Mouse (Mus musculus) brain, embryonic 14.5 days (tissue): ENCODE results near the gene Lrrfip2. TPM values are rescaled to one million over a fixed set of nuclear protein-coding genes. Genes with fewer than 3 reads are reported as not detected.

Source experiments
- DNase-seq: peaks from one replicate; pipeline ENCODE4 v3.0.0-alpha.2; 2011; ENCODE audit warnings: low read depth
- CTCF ChIP-seq: fragments of 200-500 bp; IDR thresholded peaks from 2 replicates; pipeline ENCODE4 v1.5.1; 2012; ENCODE audit warnings: inconsistent platforms, mild to moderate bottlenecking, moderate library complexity, borderline replicate concordance; ENCODE audit not compliant: insufficient read depth, insufficient read length; ENCODE audit errors: extremely low read depth
- POLR2A ChIP-seq: fragments of 200-500 bp; IDR thresholded peaks from 2 replicates; pipeline ENCODE4 v1.6.1; 2012; ENCODE audit warnings: mild to moderate bottlenecking, inconsistent platforms, borderline replicate concordance; ENCODE audit not compliant: poor library complexity, insufficient read depth, insufficient read length, severe bottlenecking; ENCODE audit errors: extremely low read depth
- polyA plus RNA-seq: library from polyadenylated mRNA; depleted of rRNA; stranded (reverse); fragments of >200 nt; gene quantifications from 2 replicates; pipeline ENCODE4 v1.2.3, GENCODE M21; 2012; rRNA removed

The Lrrfip2 gene
- 32.9 and 41.3 TPM in 2 replicates for polyA plus RNA-seq

GRCm38 (mm10) chr9:111117126-111117642, at the start of gene Lrrfip2:
TSS of gene Lrrfip2 (plus strand) at chr9:111117592.
- DNase-seq = no peak
- TF ChIP-seq POLR2A = no peak
- no peak for TF ChIP-seq CTCF

GRCm38 (mm10) chr9:111070546-111070961, 46.8 kb upstream of the Lrrfip2 start:
- peak; percentile 17 for DNase-seq
- TF ChIP-seq CTCF (peak; percentile 58; the same call in 1 of the 2 replicates), POLR2A (no peak)

GRCm38 (mm10) chr9:111072175-111072574, 45.2 kb upstream of the Lrrfip2 start:
- TF ChIP-seq CTCF (peak; percentile 45; the same call in 1 of the 2 replicates), POLR2A (no peak)
- DNase-seq = peak; percentile 19

- no peak for DNase-seq
- TF ChIP-seq CTCF = no peak
- TF ChIP-seq POLR2A = no peak
Observed at GRCm38 (mm10) chr9:111072971-111073370, 44.4 kb upstream of the Lrrfip2 start.

- no peak for DNase-seq
Observed at GRCm38 (mm10) chr9:111077745-111078144, 39.6 kb upstream of the Lrrfip2 start.

GRCm38 (mm10) chr9:111080801-111081200, 36.6 kb upstream of the Lrrfip2 start:
- DNase-seq = no peak

More at GRCm38 (mm10) chr9:111077745-111078144, 39.6 kb upstream of the Lrrfip2 start:
- TF ChIP-seq CTCF = peak; percentile 41; the same call in 1 of the 2 replicates
- no peak for TF ChIP-seq POLR2A

GRCm38 (mm10) chr9:111081765-111082164, 35.6 kb upstream of the Lrrfip2 start:
- DNase-seq = no peak
- TF ChIP-seq CTCF = no peak
- no peak for TF ChIP-seq POLR2A

More at GRCm38 (mm10) chr9:111080801-111081200, 36.6 kb upstream of the Lrrfip2 start:
- TF ChIP-seq POLR2A (no peak), CTCF (no peak)

- TF ChIP-seq POLR2A (no peak), CTCF (no peak)
- DNase-seq = no peak
Observed at GRCm38 (mm10) chr9:111085329-111085728, 32.1 kb upstream of the Lrrfip2 start.

- no peak for DNase-seq
- TF ChIP-seq POLR2A (no peak), CTCF (no peak)
Observed at GRCm38 (mm10) chr9:111086137-111086536, 31.3 kb upstream of the Lrrfip2 start.

GRCm38 (mm10) chr9:111086995-111087606, 30.3 kb upstream of the Lrrfip2 start:
- no peak for TF ChIP-seq POLR2A
- no peak for TF ChIP-seq CTCF
- DNase-seq = peak; percentile 6

GRCm38 (mm10) chr9:111087960-111088359, 29.4 kb upstream of the Lrrfip2 start:
- no peak for DNase-seq
- TF ChIP-seq CTCF = no peak

GRCm38 (mm10) chr9:111088886-111089285, 28.5 kb upstream of the Lrrfip2 start:
- DNase-seq = peak; percentile 29
- TF ChIP-seq POLR2A (no peak), CTCF (no peak)

GRCm38 (mm10) chr9:111092657-111093056, 24.7 kb upstream of the Lrrfip2 start:
- no peak for TF ChIP-seq POLR2A
- TF ChIP-seq CTCF = no peak
- peak; percentile 64 for DNase-seq

- DNase-seq = peak; percentile 70
Observed at GRCm38 (mm10) chr9:111093094-111093493, 24.3 kb upstream of the Lrrfip2 start.

More at GRCm38 (mm10) chr9:111093094-111093493, 24.3 kb upstream of the Lrrfip2 start:
- no peak for TF ChIP-seq POLR2A
- peak; percentile 91 for TF ChIP-seq CTCF
